Mouse (Mus musculus): ENCODE results near the gene Rel. TPM values are rescaled to one million over a fixed set of nuclear protein-coding genes. Genes with fewer than 3 reads are reported as not detected.

Rel gene
- polyA plus RNA-seq, 1 experiment from 2014 or later, result 0.95 TPM

DNA sequence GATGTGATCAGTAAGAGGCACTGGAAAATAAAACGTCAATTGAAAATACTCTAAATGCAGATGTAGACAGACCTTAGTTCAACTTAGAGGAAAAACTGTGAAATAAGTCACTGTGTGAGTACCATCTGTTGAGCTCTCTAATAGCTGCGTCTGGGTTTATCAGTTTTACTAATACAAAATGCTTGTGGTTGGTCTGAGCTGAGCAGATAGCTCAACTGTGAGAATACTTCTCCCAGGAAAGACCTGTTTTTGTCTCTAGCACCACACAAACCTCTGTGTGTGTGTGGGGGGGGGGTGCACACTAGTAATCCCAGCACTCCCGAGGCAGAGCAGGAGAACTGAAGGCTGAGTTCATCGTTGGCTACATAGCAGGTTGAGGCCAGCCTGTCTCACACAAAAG lies 29.9 kb downstream of the Rel start:
- no peak for ATAC-seq (ENCODE audit: low FRiP score, low read depth)

DNA sequence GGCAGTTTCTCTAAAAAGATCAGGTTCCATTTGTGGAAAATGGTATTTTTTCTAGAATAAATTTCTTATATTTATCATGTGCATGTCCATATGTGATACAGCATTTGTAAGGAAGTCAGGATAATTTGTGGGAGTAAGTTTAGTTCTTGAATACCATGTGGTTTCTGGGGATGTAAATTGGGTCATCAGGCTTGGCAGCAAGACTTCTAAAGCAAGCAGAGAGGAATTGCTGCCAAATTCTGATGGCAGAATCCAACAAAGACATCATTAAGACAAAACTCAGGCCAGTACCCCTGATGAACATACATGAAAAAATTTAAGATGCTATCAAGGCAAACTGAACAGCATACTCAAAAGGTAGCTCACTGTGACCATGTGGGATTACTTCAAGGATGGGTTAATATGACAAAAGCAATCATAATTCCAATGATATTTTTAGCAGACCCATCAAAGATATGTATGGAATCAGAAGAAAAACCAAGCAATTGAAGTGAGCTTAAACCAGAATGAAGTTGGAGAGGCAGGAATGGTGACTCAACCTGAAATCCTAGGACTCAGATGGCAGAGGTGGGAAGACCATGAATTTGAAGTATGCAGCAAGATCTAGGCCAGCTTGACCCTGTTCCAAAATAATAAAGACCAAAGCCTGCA lies 34.8 kb downstream of the Rel start:
- H3K27me3 ChIP-seq, result no peaks in the 10 kb centered on the region

More for the DNA sequence above, 29.9 kb downstream of the Rel start:
- no peak overlapping the region for H3K9ac ChIP-seq
- H3K36me3 ChIP-seq, result peaks cover 9% of the 10 kb centered on the region; the same call in 1 of the 2 replicates
- H3K27ac ChIP-seq, result no peak overlapping the region
- H3K4me2 ChIP-seq (replicated peaks), result no peak overlapping the region
- no peak overlapping the region for H3K4me3 ChIP-seq
- no peaks in the 10 kb centered on the region for H3K27me3 ChIP-seq
- H3K4me1 ChIP-seq, result no peaks in the 10 kb centered on the region
- WGBS, result 74% methylated on average over 4 of the region's 4 CpGs
- no peaks in the 10 kb centered on the region for H3K9me3 ChIP-seq

DNA sequence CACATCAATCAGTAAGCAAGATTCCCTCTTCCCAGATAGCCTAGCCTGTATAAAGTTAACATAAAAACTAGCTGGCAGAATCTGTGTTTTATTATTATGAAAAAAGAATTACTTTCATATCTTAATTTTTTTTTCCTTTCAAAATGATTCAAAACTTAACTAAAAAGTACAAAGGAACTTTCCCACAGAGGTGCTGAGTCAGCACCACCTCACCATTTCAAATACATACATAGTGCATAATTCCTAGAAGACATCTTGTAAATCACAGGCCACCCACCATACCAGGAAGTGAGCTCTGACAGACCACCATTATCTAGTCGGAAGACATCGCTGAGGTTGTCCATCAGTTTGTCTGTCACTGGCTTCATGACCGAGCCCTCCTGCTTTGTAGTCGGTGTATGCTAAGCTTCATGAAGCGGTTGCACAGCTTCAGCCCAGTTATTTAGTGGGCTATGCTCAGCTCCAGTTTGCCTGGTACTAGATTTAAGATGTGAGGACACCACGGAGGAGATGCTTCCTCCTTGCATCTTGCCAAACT lies 36.0 kb downstream of the Rel start:
- no peak overlapping the region for H3K27ac ChIP-seq
- H3K36me3 ChIP-seq, result peaks cover 23% of the 10 kb centered on the region
- no peaks in the 10 kb centered on the region for H3K27me3 ChIP-seq
- H3K9ac ChIP-seq, result no peak overlapping the region
- peak; percentile 19; the same call in 1 of the 2 replicates for ATAC-seq (ENCODE audit: low FRiP score, low read depth)
- no peak overlapping the region for H3K4me2 ChIP-seq (replicated peaks)
- H3K4me3 ChIP-seq, result no peak overlapping the region
- H3K4me1 ChIP-seq, result no peaks in the 10 kb centered on the region
- whole genome bisulfite sequencing, result 87% methylated on average over 6 of the region's 6 CpGs
- no peaks in the 10 kb centered on the region for H3K9me3 ChIP-seq

More for the DNA sequence above, 34.8 kb downstream of the Rel start:
- Histone ChIP-seq H3K4me1 (no peaks in the 10 kb centered on the region), H3K4me2 (replicated peaks) (no peak overlapping the region), H3K36me3 (peaks cover 13% of the 10 kb centered on the region), H3K4me3 (no peak overlapping the region), H3K9me3 (no peaks in the 10 kb centered on the region), H3K9ac (no peak overlapping the region), H3K27ac (no peak overlapping the region)
- no peak for ATAC-seq (ENCODE audit: low FRiP score, low read depth)

DNA sequence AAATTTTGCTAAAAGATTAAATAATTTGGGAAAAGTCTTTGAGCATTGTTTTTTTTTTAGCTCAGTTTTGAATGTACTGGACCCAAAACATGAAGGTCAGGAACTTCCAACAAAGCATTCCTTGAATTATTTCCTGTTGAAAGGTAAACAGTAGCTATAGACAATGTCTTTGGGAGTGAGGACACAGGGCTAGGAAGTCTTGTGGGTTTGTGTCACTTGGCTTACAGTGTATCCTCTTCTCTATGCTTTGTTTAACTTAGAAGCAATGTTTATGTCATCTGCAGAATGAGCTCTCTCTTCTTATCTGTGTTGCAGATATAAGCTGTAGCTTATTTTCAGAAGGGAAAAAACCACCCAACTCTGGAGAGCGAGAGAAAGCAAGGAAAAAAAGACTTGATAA lies 37.9 kb downstream of the Rel start:
- Histone ChIP-seq H3K9ac (no peak overlapping the region), H3K4me2 (replicated peaks) (no peak overlapping the region), H3K9me3 (no peaks in the 10 kb centered on the region), H3K27ac (no peak overlapping the region), H3K4me3 (no peak overlapping the region), H3K36me3 (peaks cover 40% of the 10 kb centered on the region), H3K4me1 (no peaks in the 10 kb centered on the region), H3K27me3 (no peaks in the 10 kb centered on the region)
- WGBS, result 96% methylated on average over 1 of the region's 1 CpGs
- no peak for ATAC-seq (ENCODE audit: low FRiP score, low read depth)

DNA sequence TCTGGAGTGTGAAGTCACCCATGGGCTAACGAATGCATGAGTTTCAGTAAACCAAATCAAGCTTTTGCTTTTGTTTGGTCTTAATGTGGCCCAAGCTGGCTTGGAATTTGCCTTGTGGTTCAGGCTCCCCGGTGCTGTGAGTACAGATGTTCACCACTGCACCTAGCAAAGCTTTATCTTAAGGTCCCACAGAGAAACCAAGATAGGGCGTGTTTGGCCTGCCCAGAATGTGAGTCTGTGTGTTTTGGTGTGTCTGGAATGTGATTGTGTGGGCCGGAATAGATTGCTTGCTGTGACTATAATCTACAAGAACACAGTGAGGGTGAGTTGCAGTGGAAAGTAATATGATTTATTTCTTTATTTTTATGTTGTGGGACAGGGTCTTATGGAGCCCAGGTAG lies 40.6 kb downstream of the Rel start:
- H3K4me1 ChIP-seq, result no peaks in the 10 kb centered on the region
- H3K36me3 ChIP-seq, result peaks cover 61% of the 10 kb centered on the region
- H3K4me3 ChIP-seq, result no peak overlapping the region
- no peaks in the 10 kb centered on the region for H3K27me3 ChIP-seq
- WGBS, result 88% methylated on average over 4 of the region's 4 CpGs
- H3K9ac ChIP-seq, result no peak overlapping the region
- no peak overlapping the region for H3K4me2 ChIP-seq (replicated peaks)
- H3K9me3 ChIP-seq, result no peaks in the 10 kb centered on the region
- no peak overlapping the region for H3K27ac ChIP-seq
- ATAC-seq (ENCODE audit: low FRiP score, low read depth), result no peak

DNA sequence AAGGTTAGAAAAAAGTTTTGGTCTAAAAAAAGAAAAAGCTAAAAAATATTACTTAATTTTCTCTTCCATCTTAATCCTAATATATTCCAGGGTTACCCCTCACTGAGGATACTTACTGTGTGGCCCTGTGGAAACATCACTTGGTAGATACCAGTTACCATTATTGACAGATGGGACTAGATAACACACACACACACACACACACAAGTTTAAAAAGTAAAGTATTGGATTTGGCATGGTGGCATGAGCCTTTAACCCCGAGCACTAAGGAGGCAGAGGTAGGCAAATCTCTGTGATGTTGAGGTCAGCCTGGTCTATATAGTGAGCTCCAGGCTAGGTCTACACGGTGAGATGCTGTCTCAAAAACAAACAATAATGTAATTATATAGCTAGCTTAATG lies 42.6 kb downstream of the Rel start:
- WGBS, result 94% methylated on average over 2 of the region's 2 CpGs
- H3K27ac ChIP-seq, result no peak overlapping the region
- no peaks in the 10 kb centered on the region for H3K27me3 ChIP-seq
- H3K4me3 ChIP-seq, result no peak overlapping the region
- H3K9me3 ChIP-seq, result no peaks in the 10 kb centered on the region
- H3K4me1 ChIP-seq, result no peaks in the 10 kb centered on the region
- no peak overlapping the region for H3K9ac ChIP-seq
- no peak overlapping the region for H3K4me2 ChIP-seq (replicated peaks)
- H3K36me3 ChIP-seq, result peaks cover 66% of the 10 kb centered on the region
- no peak for ATAC-seq (ENCODE audit: low FRiP score, low read depth)

DNA sequence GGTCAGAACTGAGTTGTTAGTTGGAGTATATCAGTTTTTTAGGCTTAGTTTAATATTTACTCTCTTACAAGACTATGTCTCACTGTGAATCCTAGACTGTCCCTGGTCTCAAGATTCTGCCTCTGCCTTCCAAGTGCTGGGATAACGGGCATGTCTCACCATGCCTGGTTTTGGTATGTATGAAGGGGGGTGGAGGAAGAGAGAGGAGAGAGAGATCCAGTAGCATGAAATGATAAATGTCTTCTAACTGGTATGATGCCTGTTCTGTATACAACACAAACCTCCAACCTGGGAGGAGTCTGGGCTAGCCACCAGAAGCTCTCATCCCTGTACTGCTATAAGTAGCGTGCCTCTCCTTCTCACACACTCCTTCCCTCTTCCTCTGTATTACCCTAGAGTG lies 44.3 kb downstream of the Rel start:
- no peak overlapping the region for H3K4me2 ChIP-seq (replicated peaks)
- H3K4me3 ChIP-seq, result no peak overlapping the region
- no peaks in the 10 kb centered on the region for H3K27me3 ChIP-seq
- H3K27ac ChIP-seq, result no peak overlapping the region
- 86% methylated on average over 2 of the region's 2 CpGs for WGBS
- H3K9me3 ChIP-seq, result no peaks in the 10 kb centered on the region
- H3K36me3 ChIP-seq, result peaks cover 83% of the 10 kb centered on the region
- H3K4me1 ChIP-seq, result no peaks in the 10 kb centered on the region
- no peak for ATAC-seq (ENCODE audit: low FRiP score, low read depth)
- H3K9ac ChIP-seq, result no peak overlapping the region

DNA sequence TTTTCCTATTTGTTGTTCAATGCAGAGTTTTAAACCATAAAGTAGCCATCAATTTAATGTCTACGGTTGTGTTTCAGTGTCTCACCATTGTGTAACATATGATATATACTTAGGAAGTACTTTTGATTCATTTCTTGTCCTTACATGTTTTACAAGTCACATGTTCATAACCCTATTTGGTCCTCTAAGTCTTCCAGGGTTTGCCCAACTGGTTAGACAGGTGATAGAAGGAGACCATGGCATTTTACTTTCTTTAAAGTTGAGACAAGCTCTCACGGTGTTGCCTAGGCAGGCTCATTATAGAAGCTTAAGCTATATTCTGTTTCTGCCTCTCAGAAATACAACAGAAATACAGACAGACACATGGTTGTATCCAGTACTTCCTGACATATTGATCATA lies 44.9 kb downstream of the Rel start:
- Histone ChIP-seq H3K27me3 (no peaks in the 10 kb centered on the region), H3K9ac (no peak overlapping the region), H3K4me2 (replicated peaks) (no peak overlapping the region), H3K9me3 (no peaks in the 10 kb centered on the region), H3K4me3 (no peak overlapping the region), H3K36me3 (peaks cover 85% of the 10 kb centered on the region), H3K4me1 (no peaks in the 10 kb centered on the region), H3K27ac (no peak overlapping the region)
- ATAC-seq (ENCODE audit: low FRiP score, low read depth), result no peak
- 81% methylated on average over 2 of the region's 2 CpGs for WGBS

DNA sequence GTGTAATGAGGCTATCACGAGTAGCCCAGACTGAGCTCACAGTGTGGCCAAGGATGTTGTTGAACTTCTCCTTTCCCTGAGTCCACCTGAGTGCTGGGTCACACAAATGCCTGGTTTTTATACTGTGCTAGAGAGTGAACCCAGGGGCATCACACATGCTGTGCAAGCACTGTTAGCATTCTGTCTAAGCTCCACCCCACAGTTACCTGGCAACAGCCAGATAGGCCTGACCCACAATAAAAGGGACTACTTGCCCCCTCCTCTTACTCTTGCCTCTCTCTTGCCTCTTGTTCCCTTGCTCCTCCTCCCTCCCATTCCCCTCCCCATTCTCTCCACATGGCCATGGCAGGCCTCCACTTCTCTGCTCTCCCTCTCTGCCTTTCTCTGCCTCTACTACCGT lies 48.4 kb downstream of the Rel start:
- H3K27ac ChIP-seq, result no peak overlapping the region

DNA sequence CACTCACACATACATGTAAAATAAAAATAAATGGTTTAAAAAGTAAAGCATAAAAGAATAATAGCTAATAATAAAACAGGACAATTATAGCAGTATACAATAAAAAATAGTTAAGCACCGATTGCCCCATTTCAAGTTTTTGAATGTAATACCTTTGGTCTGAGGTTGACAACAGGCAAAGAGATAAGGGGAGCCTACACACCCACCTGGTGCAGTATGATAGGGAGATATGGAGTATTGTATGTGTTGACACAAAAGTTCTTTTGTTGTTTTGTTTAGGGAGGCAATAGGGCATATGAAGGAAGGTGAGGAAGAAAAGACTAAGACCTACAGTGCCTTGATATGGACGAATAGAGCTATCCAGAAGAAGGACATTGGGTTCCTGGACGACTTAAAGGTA lies 50.9 kb downstream of the Rel start:
- no peak overlapping the region for H3K9ac ChIP-seq
- no peak overlapping the region for H3K4me3 ChIP-seq
- no peaks in the 10 kb centered on the region for H3K4me1 ChIP-seq
- H3K27me3 ChIP-seq, result no peaks in the 10 kb centered on the region
- H3K9me3 ChIP-seq, result no peaks in the 10 kb centered on the region
- H3K4me2 ChIP-seq (replicated peaks), result no peak overlapping the region
- ATAC-seq (ENCODE audit: low FRiP score, low read depth), result no peak
- WGBS, result 83% methylated on average over 3 of the region's 3 CpGs
- no peak overlapping the region for H3K27ac ChIP-seq
- peaks cover 90% of the 10 kb centered on the region for H3K36me3 ChIP-seq

More for the DNA sequence above, 48.4 kb downstream of the Rel start:
- no peak; the same call in 1 of the 2 replicates for ATAC-seq (ENCODE audit: low FRiP score, low read depth)
- Histone ChIP-seq H3K4me2 (replicated peaks) (no peak overlapping the region), H3K9me3 (no peaks in the 10 kb centered on the region), H3K36me3 (peaks cover 87% of the 10 kb centered on the region), H3K4me3 (no peak overlapping the region), H3K27me3 (no peaks in the 10 kb centered on the region), H3K9ac (no peak overlapping the region), H3K4me1 (no peaks in the 10 kb centered on the region)
- 56% methylated on average over 2 of the region's 2 CpGs for WGBS

DNA sequence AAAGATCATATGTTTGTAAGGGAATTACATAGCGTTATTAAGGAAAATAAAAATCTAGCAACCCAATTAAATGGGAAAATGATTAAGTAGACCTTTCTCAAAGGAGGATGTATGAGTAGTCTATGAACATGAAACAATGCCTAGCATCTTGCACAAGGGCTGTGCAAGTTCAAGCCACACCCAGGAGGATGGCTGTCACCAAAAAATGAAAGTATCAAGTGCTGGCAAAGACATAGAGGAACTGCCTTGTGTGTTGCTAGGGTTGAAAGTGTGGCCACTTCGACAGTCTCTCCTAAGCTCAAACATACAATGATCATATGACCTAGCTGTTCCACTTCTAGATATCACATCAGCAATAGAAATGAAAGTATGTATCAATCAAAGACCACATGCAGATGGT lies 51.9 kb downstream of the Rel start:
- Histone ChIP-seq H3K9me3 (no peaks in the 10 kb centered on the region), H3K27me3 (no peaks in the 10 kb centered on the region), H3K27ac (no peak overlapping the region), H3K36me3 (peaks cover 92% of the 10 kb centered on the region), H3K4me1 (no peaks in the 10 kb centered on the region), H3K9ac (no peak overlapping the region), H3K4me2 (replicated peaks) (no peak overlapping the region), H3K4me3 (no peak overlapping the region)
- WGBS, result over 99% methylated on average over 2 of the region's 2 CpGs
- ATAC-seq (ENCODE audit: low FRiP score, low read depth), result no peak

DNA sequence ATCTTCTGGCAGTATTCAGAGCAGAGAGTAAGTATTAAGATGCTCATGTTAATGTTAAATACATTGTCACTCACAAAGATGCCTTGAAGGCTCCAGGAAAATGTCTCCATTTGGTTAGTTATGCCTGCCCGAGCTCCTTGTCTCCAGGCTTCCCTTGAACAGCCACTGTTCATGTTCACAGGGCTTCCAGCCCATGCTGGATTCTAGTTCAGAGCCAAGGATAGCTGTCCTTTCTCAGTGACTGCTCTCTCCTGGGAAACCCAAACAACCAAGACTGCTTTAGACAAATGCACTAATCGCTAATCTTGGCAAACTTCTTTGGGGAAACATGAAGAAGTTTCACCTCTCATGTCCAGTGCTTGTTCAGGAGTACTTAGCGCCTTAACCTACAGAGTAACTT lies 58.5 kb downstream of the Rel start:
- no peak overlapping the region for H3K27ac ChIP-seq
- 87% methylated on average over 3 of the region's 3 CpGs for WGBS

More for the DNA sequence above, 58.5 kb downstream of the Rel start:
- Histone ChIP-seq H3K4me2 (replicated peaks) (no peak overlapping the region), H3K4me1 (no peaks in the 10 kb centered on the region), H3K27me3 (no peaks in the 10 kb centered on the region), H3K9ac (no peak overlapping the region), H3K36me3 (peaks cover 81% of the 10 kb centered on the region), H3K9me3 (no peaks in the 10 kb centered on the region), H3K4me3 (no peak overlapping the region)
- ATAC-seq (ENCODE audit: low FRiP score, low read depth), result no peak

Data from limb, embryonic 13.5 days (tissue).